Mouse (Mus musculus): Measurements from ENCODE around the gene Ddr2.
"Not testable (repeated sequence)": the region's sequence is repeated elsewhere in the genome, so short reads cannot be mapped to it uniquely, and the experiment has no call there.

Gene Ddr2

GRCm38 (mm10) chr1:170102814-170103213, 7.7 kb downstream of the Ddr2 start:
- not testable (repeated sequence) for DNase-seq (ENCODE audit: low spot score)

GRCm38 (mm10) chr1:170086631-170087030, 23.9 kb downstream of the Ddr2 start:
- DNase-seq (ENCODE audit: low spot score): no peak

DNA sequence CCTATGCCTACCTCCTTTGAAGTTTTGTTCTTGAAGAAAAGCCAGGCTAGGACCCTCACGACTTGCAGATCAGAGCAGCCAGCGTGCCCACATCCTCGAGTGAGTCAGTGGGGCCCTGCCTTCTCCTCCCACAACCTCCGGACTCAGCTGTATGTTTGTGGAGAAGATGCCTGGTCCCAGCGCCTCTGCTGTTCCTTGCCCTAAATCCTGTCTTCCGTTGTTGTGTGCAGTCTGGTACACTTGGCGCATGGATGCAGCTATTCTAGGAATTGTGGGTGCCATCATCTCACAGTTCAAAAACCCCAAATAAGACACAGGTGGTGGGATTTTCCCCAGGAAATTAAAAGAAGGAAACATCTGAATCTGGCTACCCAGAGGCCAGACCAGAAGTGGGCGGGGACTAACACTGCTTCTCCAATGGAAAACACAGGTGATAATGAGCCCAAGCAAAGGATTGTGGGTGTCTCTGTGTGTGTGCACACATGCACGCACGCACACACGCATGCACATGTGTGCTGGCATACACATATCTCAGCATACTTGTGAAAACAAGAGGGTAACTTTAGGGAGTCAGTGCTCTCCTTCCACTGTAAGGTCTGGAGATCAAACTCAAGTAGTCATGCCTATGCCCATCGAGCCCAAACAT, 26.3 kb downstream of the Ddr2 start:
- no peak for DNase-seq (ENCODE audit: low spot score)

GRCm38 (mm10) chr1:170080907-170081306, 29.7 kb downstream of the Ddr2 start:
- DNase-seq (ENCODE audit: low spot score): no peak

- no peak for DNase-seq (ENCODE audit: low spot score)
Observed at GRCm38 (mm10) chr1:170079465-170079864, 31.1 kb downstream of the Ddr2 start.

DNA sequence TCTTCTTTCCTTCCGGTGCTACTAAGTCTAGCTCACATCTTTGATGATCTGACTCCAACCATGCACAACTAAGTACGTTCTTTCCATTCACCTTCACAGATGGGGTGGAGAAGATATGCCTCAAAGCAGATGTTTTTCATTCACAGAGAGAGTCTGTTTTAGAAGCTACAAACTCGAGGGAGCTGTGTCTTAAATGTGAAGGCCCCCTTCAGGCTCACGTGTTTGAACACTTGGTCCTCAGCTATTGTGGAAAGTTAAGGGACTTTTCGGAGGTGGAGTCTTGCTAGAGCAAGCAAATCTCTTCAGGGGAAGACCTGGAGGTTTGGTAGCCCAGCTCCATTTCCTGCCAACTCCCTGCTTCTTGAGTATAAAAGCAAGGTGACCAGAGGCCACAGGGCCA, 34.2 kb downstream of the Ddr2 start:
- DNase-seq (ENCODE audit: low spot score): no peak

DNA sequence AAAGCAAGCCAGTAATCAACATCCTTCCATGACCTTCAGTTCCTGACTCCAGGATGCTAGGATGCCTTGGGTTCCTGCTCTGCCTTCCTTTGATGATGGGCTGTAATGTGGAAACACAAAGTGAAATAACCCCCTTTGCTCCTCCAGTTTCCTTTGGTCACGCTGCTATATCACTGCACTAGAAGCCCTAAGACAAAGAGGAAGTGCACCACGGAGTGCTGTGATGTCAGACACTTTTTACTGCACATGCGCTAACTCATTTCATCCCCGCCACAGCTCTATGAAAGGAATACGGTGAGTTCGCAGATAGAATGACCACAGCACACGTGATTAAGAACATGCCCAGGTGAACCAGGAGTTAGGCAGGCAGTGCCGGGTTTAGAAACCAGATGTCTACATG, 36.8 kb downstream of the Ddr2 start:
- no peak for DNase-seq (ENCODE audit: low spot score)

DNA sequence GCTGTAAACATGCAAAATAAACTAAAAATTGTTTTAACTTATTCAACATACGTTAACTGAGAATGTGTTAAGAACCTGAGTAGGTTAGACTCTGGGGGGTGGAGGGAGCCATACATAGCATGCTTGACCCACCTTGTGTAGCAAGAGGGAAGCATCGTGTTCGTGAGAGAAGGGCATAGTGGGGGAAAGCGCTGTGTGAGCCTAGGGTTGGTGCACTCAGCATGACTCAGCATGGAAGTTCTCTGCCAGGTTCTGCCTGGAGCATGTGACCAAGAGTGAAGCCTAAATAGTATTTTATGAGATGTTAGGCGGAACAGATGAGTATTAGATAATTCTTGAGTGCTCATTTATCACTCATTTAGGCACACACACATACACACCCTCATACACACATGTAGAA, 41.4 kb downstream of the Ddr2 start:
- no peak for DNase-seq (ENCODE audit: low spot score)

GRCm38 (mm10) chr1:170065931-170066330, 44.6 kb downstream of the Ddr2 start:
- DNase-seq (ENCODE audit: low spot score): no peak

DNA sequence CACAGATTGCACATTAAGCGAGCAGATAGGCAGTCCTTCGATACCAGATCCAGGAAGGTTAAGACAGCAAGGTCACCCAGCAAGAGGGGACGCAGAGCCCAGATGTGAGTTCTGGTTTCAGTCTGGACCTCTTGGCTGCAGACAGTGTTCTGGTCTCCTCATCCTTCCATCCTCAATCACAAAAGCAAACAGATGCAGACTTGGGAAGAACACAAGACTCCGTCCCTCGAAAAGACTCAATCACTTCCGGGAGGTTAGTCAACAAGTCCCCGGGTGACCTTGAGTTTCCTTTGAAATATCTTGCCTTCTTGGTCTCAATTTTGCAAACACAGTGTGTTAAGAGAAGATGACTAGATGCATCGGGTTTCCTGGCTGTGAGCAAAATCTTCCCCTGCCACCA, 45.6 kb downstream of the Ddr2 start:
- DNase-seq (ENCODE audit: low spot score): no peak

DNA sequence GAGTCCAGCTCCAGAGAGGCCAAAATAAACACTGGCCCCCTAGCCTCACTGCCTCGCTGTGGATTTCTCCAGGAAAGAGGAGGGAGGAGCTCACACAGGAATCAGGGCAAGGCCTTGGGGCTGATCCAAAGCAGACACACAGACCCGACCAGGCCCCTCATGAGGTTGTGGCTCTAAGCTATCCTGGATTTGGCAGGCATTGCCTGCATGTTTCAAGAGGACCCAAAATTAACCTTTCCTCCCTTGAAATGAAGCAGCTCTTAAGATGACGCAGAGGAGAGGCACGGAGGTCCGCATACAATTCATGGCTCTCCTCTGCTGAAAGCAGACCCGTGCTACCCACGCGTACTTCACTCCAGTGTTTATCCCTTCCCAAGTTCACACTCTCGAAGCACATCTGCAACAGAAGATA, 46.5 kb downstream of the Ddr2 start:
- no peak for DNase-seq (ENCODE audit: low spot score)

- DNase-seq (ENCODE audit: low spot score): no peak
Observed at GRCm38 (mm10) chr1:170060214-170060613, 50.3 kb downstream of the Ddr2 start.

DNA sequence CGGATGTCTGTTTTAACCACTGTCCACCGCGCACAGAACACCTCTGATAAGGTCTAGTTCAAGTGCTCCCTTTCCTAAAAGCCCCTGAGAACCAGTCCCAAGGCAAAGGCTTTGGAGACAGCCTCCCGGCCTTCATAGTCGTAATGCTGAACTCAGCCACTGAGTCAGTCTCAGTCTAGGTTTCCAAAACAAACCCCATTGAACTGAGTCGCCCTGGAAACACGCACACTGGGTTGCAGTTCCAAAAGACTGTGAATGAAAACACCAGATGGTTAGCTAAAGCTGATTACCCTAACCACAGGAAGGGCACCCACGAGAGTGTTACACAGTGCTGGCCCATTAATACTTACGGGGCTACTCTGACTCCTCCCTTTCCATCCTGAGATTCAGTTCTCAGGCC, 51.2 kb downstream of the Ddr2 start:
- DNase-seq (ENCODE audit: low spot score): no peak

DNA sequence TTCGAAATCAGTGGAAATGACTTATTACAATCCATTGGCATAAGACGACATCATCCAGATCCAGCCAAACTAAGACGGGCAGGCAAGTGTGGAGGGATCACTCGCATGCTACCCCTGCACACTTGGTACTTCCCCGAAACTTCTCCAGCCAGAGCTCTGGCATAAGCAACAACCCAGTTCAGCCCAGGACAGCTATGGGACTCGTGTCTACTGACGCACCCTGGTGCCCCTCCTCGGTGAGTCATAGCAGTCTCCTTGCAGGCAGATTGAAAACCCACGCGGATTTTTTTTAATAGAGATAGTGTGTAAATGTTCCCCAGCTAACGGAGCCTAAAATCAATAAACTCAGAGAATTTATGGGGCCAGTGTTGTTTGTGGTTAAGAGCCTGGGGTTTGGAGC, 52.5 kb downstream of the Ddr2 start:
- DNase-seq (ENCODE audit: low spot score): no peak

GRCm38 (mm10) chr1:170057607-170058006, 53.0 kb downstream of the Ddr2 start:
- DNase-seq (ENCODE audit: low spot score): no peak

DNA sequence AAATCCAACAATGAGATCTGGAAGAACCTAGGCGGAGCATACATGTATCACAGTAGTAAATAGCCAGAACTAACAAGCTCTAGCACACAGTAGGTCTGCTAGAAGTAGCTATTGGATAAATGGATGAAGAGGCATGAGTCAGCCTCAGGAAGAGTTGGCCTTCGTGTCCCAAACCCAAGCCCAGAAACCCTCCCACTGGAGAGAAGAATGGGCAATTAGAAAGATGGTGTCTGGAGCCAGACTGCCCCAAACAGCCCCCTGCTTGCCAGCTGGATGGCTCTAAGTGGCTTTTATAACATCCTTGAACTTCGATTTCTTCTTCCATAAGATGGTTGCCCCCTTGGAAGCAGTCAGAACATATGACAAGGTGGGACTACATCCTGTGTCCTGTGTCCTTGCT, 53.6 kb downstream of the Ddr2 start:
- DNase-seq (ENCODE audit: low spot score): no peak

GRCm38 (mm10) chr1:170056214-170056613, 54.3 kb downstream of the Ddr2 start:
- no peak for DNase-seq (ENCODE audit: low spot score)

- DNase-seq (ENCODE audit: low spot score): no peak
Observed at GRCm38 (mm10) chr1:170052469-170053065, 58.0 kb downstream of the Ddr2 start.

DNA sequence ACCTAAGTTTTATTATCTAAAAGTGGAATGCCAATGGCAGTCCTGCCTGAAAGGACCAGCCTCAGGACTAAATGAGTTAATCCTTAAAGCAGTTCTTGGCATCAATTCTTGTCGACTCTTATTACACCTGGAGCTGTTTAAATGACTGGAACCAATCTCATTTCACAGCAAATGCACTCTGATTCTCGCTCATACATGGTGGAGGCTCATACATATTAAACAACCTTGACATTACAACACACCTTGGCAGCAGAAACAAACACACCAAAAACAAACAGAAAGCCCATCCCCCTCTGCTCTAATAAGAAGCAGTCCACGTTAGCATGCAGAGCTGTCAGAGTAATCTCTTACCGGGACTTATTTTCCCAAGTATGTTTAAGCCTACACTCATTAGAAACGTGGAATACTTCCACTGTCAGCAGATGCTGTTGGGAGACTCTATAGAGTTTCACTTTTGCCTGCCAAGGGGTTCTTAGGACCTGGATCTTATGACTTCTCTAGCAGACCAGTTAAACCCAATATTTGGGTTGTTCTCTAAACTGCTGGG, 58.9 kb downstream of the Ddr2 start:
- no peak for DNase-seq (ENCODE audit: low spot score)

GRCm38 (mm10) chr1:170048434-170048833, 62.1 kb downstream of the Ddr2 start:
- no peak for DNase-seq (ENCODE audit: low spot score)

DNA sequence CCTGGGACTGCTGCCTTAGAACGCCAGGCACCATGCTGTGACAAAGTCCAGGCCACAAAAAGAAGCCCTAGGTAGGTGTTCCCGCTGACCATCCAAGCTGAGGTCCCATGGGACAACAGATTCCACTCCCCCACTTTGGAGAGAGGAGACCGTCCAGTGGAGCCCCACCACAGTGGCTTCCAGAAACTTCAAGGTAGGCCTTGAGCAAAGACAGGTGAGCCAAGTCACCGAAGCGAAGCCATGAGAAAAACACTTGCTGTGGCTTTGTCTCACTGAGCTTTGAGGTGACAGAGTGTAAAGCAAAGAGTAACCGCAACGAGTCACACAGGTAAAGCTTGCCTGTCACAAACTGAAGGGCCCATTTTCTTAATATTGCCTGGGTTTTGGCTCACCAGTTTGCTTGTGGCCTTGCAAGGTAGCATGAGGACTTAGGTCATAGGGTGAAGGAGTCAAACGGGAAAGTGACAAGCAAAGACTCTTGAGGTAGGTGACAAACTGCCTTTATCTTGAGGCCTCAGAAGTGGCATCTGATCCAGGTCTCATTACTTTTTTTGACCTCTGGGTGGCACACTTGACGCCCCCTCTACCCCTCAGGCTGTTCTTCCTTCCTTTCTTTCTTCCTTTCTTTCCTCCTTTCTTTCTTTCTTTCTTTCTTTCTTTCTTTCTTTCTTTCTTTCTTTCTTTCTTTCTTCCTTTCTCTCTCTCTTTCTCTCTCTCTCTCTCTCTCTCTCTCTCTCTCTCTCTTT, 65.7 kb downstream of the Ddr2 start:
- no peak for DNase-seq (ENCODE audit: low spot score)

- DNase-seq (ENCODE audit: low spot score): no peak
Observed at GRCm38 (mm10) chr1:170043753-170044152, 66.8 kb downstream of the Ddr2 start.

- no peak for DNase-seq (ENCODE audit: low spot score)
Observed at GRCm38 (mm10) chr1:170042996-170043395, 67.6 kb downstream of the Ddr2 start.
